In the genomic region with DNA sequence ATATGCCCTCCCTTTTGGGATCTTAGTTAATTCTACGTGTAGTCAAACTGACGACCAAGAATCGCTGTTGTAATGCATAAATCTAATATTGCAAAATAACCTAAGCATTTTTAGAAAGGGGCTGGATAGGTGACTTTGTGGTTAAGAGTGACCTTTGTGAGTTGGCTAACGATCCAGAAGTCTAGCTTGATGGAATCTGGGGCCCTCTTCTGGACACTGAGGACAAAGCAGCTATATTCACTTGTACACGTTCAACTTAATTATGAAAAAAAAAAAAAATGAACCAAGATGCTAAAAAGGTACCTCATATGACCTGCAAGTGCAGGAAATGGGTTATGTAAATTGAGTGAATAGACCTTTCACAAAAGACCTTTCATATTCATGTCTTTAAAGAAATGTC, we compare ENCODE assay signal across 16 mouse cellular contexts.
DNase-seq lines count a peak whose midpoint lies in the region; ATAC-seq and TF ChIP-seq lines count a peak whose summit lies in the region.
"Had no signal": no experiment of that assay in that cellular context is flagged by ENCODE, and none has a peak within 500 bp of the region (broad histone marks: within the 10 kb centered on the region; RNA-seq: fewer than 3 reads in every experiment).

No protein-coding gene starts in this region.

- peak; percentile 37 to 50 for DNase-seq in cerebellum, postnatal 10 days
- DNase-seq in cerebellum, adult 9-11 months = no peak
- peak; percentile 13 for DNase-seq in limb, embryonic 14.5 days (ENCODE audit: low spot score)
- no peak for DNase-seq in limb, embryonic 10.5 days (ENCODE audit: low spot score)
- DNase-seq in MEL (ENCODE audit: low read depth, low spot score) = peak; percentile 14
- DNase-seq in retina, embryonic 14.5 days (ENCODE audit: low spot score) = peak; percentile 12
- DNase-seq in urinary bladder, postnatal 36 days (ENCODE audit: low spot score in 2 of 2) = no peak
- DNase-seq: adrenal gland, adult 2 months; kidney, adult 2 months; thymus, postnatal 4 days had no signal

- no peaks in the 10 kb centered on the region for H3K9me3 ChIP-seq in limb, embryonic 14.5 days (ENCODE audit: control insufficient read depth, low read length)
- H3K9me3 ChIP-seq in limb, embryonic 10.5 days (replicated peaks) = no peaks in the 10 kb centered on the region
- H3K9me3 ChIP-seq in MEL (replicated peaks; ENCODE audit: insufficient read depth, low read length) = no peaks in the 10 kb centered on the region; the same call in 1 of the 2 replicates
- H3K9me3 ChIP-seq: heart, embryonic 15.5 days; hindbrain, embryonic 13.5 days; midbrain, embryonic 12.5 days had no signal

- TF ChIP-seq RAD21 in MEL (IDR thresholded peaks at IDR 0.05; ENCODE audit: low read depth, low read length) = peak; percentile 42

- no peak overlapping the region for H3K4me3 ChIP-seq in limb, embryonic 14.5 days (replicated peaks; ENCODE audit: low read length)
- no peak overlapping the region for H3K4me3 ChIP-seq in limb, embryonic 10.5 days
- H3K4me3 ChIP-seq in MEL (ENCODE audit: control insufficient read depth in 1 of 2, insufficient read depth in 1 of 2, low read depth in 2 of 2, low read length in 2 of 2) = no peak overlapping the region
- H3K4me3 ChIP-seq: heart, embryonic 15.5 days; hindbrain, embryonic 13.5 days; midbrain, embryonic 12.5 days had no signal

- no peaks in the 10 kb centered on the region for H3K27me3 ChIP-seq in limb, embryonic 14.5 days (ENCODE audit: control insufficient read depth, insufficient read depth, low read length)
- no peaks in the 10 kb centered on the region for H3K27me3 ChIP-seq in limb, embryonic 10.5 days (ENCODE audit: low read depth, poor library complexity, severe bottlenecking)
- no peaks in the 10 kb centered on the region for H3K27me3 ChIP-seq in MEL (ENCODE audit: control insufficient read depth in 1 of 2, insufficient read depth in 2 of 2, low read length in 2 of 2)
- H3K27me3 ChIP-seq: heart, embryonic 15.5 days; hindbrain, embryonic 13.5 days; midbrain, embryonic 12.5 days had no signal

- H3K4me1 ChIP-seq in limb, embryonic 14.5 days (ENCODE audit: control insufficient read depth, insufficient read depth, low read length) = no peaks in the 10 kb centered on the region
- H3K4me1 ChIP-seq in limb, embryonic 10.5 days = no peaks in the 10 kb centered on the region
- H3K4me1 ChIP-seq in MEL (ENCODE audit: control insufficient read depth in 1 of 2, insufficient read depth in 2 of 2, low read length in 2 of 2) = no peaks in the 10 kb centered on the region
- H3K4me1 ChIP-seq: heart, embryonic 15.5 days; hindbrain, embryonic 13.5 days; midbrain, embryonic 12.5 days had no signal

- peak in 2 of 3 experiments; percentile 26 to 40; a peak in 3 of 6 replicates for TF ChIP-seq CTCF in MEL (IDR thresholded peaks at IDR 0.05 in 2 of 3, conservative IDR thresholded peaks at IDR 0.05 in 1 of 3; ENCODE audit: control insufficient read depth in 1 of 3, insufficient read depth in 1 of 3, low read depth in 2 of 3, low read length in 3 of 3, poor library complexity in 1 of 3, severe bottlenecking in 1 of 3)

- no peaks in the 10 kb centered on the region for H3K79me2 ChIP-seq in MEL (ENCODE audit: control insufficient read depth, insufficient read depth, low read length, poor library complexity)

- H3K27ac ChIP-seq in limb, embryonic 14.5 days (replicated peaks; ENCODE audit: low read depth, low read length) = no peak overlapping the region
- no peak overlapping the region for H3K27ac ChIP-seq in limb, embryonic 10.5 days
- H3K27ac ChIP-seq in MEL (ENCODE audit: control insufficient read depth, low read depth, low read length) = no peak overlapping the region
- H3K27ac ChIP-seq: heart, embryonic 15.5 days; hindbrain, embryonic 13.5 days; midbrain, embryonic 12.5 days had no signal

- no peak overlapping the region for H3K9ac ChIP-seq in limb, embryonic 14.5 days (ENCODE audit: low read depth, low read length, severe bottlenecking)
- no peak overlapping the region for H3K9ac ChIP-seq in MEL (ENCODE audit: control insufficient read depth, low read depth, low read length, poor library complexity, severe bottlenecking)
- H3K9ac ChIP-seq: heart, embryonic 15.5 days; hindbrain, embryonic 13.5 days; midbrain, embryonic 12.5 days had no signal

- ATAC-seq in limb, embryonic 14.5 days (ENCODE audit: low FRiP score, low read depth) = no peak
- ATAC-seq in megakaryocyte-erythroid progenitor cell, adult 5-6 weeks (replicated peaks; ENCODE audit: low FRiP score, low TSS enrichment, poor library complexity, severe bottlenecking) = no peak
- ATAC-seq: lung, postnatal 0 days had no signal

- TF ChIP-seq POLR2A in limb, embryonic 14.5 days (IDR thresholded peaks at IDR 0.05; ENCODE audit: borderline replicate concordance, extremely low read depth, insufficient read depth, insufficient read length) = no peak
- no peak for TF ChIP-seq POLR2A in MEL (IDR thresholded peaks at IDR 0.05; ENCODE audit: control insufficient read depth in 1 of 2, insufficient read depth in 1 of 2, low read depth in 1 of 2, low read length in 2 of 2, poor library complexity in 1 of 2)

- no peak overlapping the region for H3K4me2 ChIP-seq in limb, embryonic 14.5 days (replicated peaks; ENCODE audit: low read depth, low read length, severe bottlenecking)
- H3K4me2 ChIP-seq: heart, embryonic 15.5 days; hindbrain, embryonic 13.5 days; liver, embryonic 11.5 days; midbrain, embryonic 12.5 days had no signal

- no peak for TF ChIP-seq EP300 in MEL (IDR thresholded peaks at IDR 0.05; ENCODE audit: low read depth in 1 of 2, low read length in 2 of 2)

- H3K36me3 ChIP-seq in limb, embryonic 14.5 days (ENCODE audit: control insufficient read depth, insufficient read depth, low read length) = no peaks in the 10 kb centered on the region
- H3K36me3 ChIP-seq in limb, embryonic 10.5 days = no peaks in the 10 kb centered on the region
- H3K36me3 ChIP-seq in MEL (ENCODE audit: control insufficient read depth in 1 of 2, insufficient read depth in 2 of 2, low read length in 2 of 2) = no peaks in the 10 kb centered on the region
- H3K36me3 ChIP-seq: heart, embryonic 15.5 days; hindbrain, embryonic 13.5 days; midbrain, embryonic 12.5 days had no signal

- WGBS in limb, embryonic 14.5 days = 77% methylated on average over 5 of the region's 5 CpGs
- WGBS in limb, embryonic 10.5 days = 81% methylated on average over 5 of the region's 5 CpGs

TF ChIP-seq in MEL, 35 proteins besides CTCF, POLR2A, EP300 and RAD21:
- no peak for TF ChIP-seq MYC (IDR thresholded peaks at IDR 0.05; ENCODE audit: low read depth, low read length)
- peak; percentile 29 for TF ChIP-seq ZC3H11A (IDR thresholded peaks at IDR 0.05; ENCODE audit: low read depth, low read length)
- TF ChIP-seq MYB (IDR thresholded peaks at IDR 0.05; ENCODE audit: low read depth, low read length) = no peak
- peak; percentile 41; the same call in 1 of the 2 replicates for TF ChIP-seq SMC3 (IDR thresholded peaks at IDR 0.05; ENCODE audit: low read depth, low read length)
- peak; percentile 83 for TF ChIP-seq ZNF384 (IDR thresholded peaks at IDR 0.05; ENCODE audit: low read depth, low read length)

Comparison
In these comparisons a context has a peak if more than half of its experiments do, and no peak if none do; other contexts are left out.
1. DNase-seq: peak in cerebellum, postnatal 10 days (2 of 2), limb, embryonic 14.5 days (single experiment), MEL (single experiment) and retina, embryonic 14.5 days (single experiment); none in cerebellum, adult 9-11 months (single experiment), limb, embryonic 10.5 days (single experiment) and urinary bladder, postnatal 36 days (0 of 2).